Mouse (Mus musculus): ENCODE results near the gene Trhde. TPM values are rescaled to one million over a fixed set of nuclear protein-coding genes. Genes with fewer than 3 reads are reported as not detected.

Gene Trhde
- total RNA-seq, 2 experiments from 2014 or later, result 26.9 to 27.9 TPM

- DNase-seq (ENCODE audit: low spot score in 2 of 2), result peak in 1 of 2 experiments; percentile 19
These were observed 64.5 kb downstream of the Trhde start for GRCm38 (mm10) chr10:114737581-114737980.

- no peak for DNase-seq (ENCODE audit: low spot score in 2 of 2)
These were observed 65.7 kb downstream of the Trhde start for GRCm38 (mm10) chr10:114736377-114736776.

GRCm38 (mm10) chr10:114735678-114736077, 66.4 kb downstream of the Trhde start:
- DNase-seq (ENCODE audit: low spot score in 2 of 2), result no peak

- no peak for DNase-seq (ENCODE audit: low spot score in 2 of 2)
These were observed 67.0 kb downstream of the Trhde start for GRCm38 (mm10) chr10:114735111-114735510.

- no peak for DNase-seq (ENCODE audit: low spot score in 2 of 2)
These were observed 76.5 kb downstream of the Trhde start for GRCm38 (mm10) chr10:114725591-114725990.

GRCm38 (mm10) chr10:114701791-114702190, 100.3 kb downstream of the Trhde start:
- DNase-seq (ENCODE audit: low spot score in 2 of 2), result no peak

GRCm38 (mm10) chr10:114671791-114672415, 130.2 kb downstream of the Trhde start:
- DNase-seq (ENCODE audit: low spot score in 2 of 2), result peak in 1 of 2 experiments; percentile 1

GRCm38 (mm10) chr10:114593046-114593445, 209.1 kb downstream of the Trhde start:
- DNase-seq (ENCODE audit: low spot score in 2 of 2), result no peak

- no peak for DNase-seq (ENCODE audit: low spot score in 2 of 2)
These were observed 223.2 kb downstream of the Trhde start for GRCm38 (mm10) chr10:114578926-114579325.

GRCm38 (mm10) chr10:114567891-114568290, 234.2 kb downstream of the Trhde start:
- no peak for DNase-seq (ENCODE audit: low spot score in 2 of 2)

- peak; percentile 11 to 19 for DNase-seq (ENCODE audit: low spot score in 2 of 2)
These were observed 292.9 kb downstream of the Trhde start for GRCm38 (mm10) chr10:114509186-114509585.

GRCm38 (mm10) chr10:114488806-114489205, 313.3 kb downstream of the Trhde start:
- no peak for DNase-seq (ENCODE audit: low spot score in 2 of 2)

- no peak for DNase-seq (ENCODE audit: low spot score in 2 of 2)
These were observed 346.5 kb downstream of the Trhde start for GRCm38 (mm10) chr10:114455591-114455990.

GRCm38 (mm10) chr10:114448116-114448515, 354.0 kb downstream of the Trhde start:
- DNase-seq (ENCODE audit: low spot score in 2 of 2), result no peak

GRCm38 (mm10) chr10:114418956-114419530, 383.1 kb downstream of the Trhde start:
- no peak for DNase-seq (ENCODE audit: low spot score in 2 of 2)

- DNase-seq (ENCODE audit: low spot score in 2 of 2), result no peak
These were observed 386.4 kb downstream of the Trhde start for GRCm38 (mm10) chr10:114415717-114416116.

GRCm38 (mm10) chr10:114405260-114405659, 396.8 kb downstream of the Trhde start:
- DNase-seq (ENCODE audit: low spot score in 2 of 2), result no peak

GRCm38 (mm10) chr10:114403795-114404194, 398.3 kb downstream of the Trhde start:
- DNase-seq (ENCODE audit: low spot score in 2 of 2), result no peak

- no peak for DNase-seq (ENCODE audit: low spot score in 2 of 2)
These were observed 431.3 kb downstream of the Trhde start for GRCm38 (mm10) chr10:114370804-114371203.

GRCm38 (mm10) chr10:114363442-114363841, 438.7 kb downstream of the Trhde start:
- DNase-seq (ENCODE audit: low spot score in 2 of 2), result no peak

GRCm38 (mm10) chr10:114362631-114363030, 439.5 kb downstream of the Trhde start:
- DNase-seq (ENCODE audit: low spot score in 2 of 2), result no peak

All from left cerebral cortex, adult 18-20 months (tissue).